Comparison of ENCODE assay signal across 34 mouse cellular contexts in the genomic region with DNA sequence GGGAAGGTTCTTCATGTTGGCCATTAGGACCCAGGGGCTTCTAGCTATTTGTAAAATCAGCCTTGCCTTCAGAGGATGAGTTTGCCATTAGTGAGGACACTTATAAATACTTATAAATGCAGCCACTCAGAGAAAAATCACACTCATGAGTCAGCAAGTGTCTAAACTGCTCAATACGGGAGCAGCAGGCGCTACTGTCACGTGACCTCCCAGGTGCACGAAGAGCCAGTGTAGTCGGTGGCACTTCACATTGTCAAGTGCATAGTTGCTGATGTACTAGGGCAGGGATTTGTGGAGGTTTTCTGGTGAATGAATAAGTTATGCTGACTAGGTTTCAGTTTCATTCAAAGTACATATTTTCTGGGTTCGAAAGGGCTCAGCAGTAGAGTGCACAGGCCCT. TPM values are rescaled to one million over a fixed set of nuclear protein-coding genes. Genes with fewer than 3 reads are reported as not detected.
"Had no signal": no experiment of that assay in that cellular context is flagged by ENCODE, and none has a peak within 500 bp of the region (broad histone marks: within the 10 kb centered on the region; RNA-seq: fewer than 3 reads in every experiment).

No protein-coding gene starts in this region.

- H3K36me3 ChIP-seq: heart, embryonic 10.5 days; heart, embryonic 12.5 days; hindbrain, embryonic 13.5 days; hindbrain, embryonic 15.5 days; kidney, embryonic 15.5 days; limb, embryonic 10.5 days; limb, embryonic 12.5 days had no signal

- H3K4me2 ChIP-seq: heart, embryonic 12.5 days; hindbrain, embryonic 13.5 days; hindbrain, embryonic 15.5 days; kidney, embryonic 15.5 days; limb, embryonic 12.5 days; liver, embryonic 11.5 days had no signal

- H3K4me1 ChIP-seq: heart, embryonic 10.5 days; heart, embryonic 12.5 days; kidney, embryonic 15.5 days; limb, embryonic 10.5 days had no signal

- H3K27me3 ChIP-seq: heart, embryonic 12.5 days; hindbrain, embryonic 13.5 days; hindbrain, embryonic 15.5 days had no signal

- ATAC-seq: hindbrain, postnatal 0 days; intestine, embryonic 16.5 days had no signal

- DNase-seq: gastrocnemius, adult 2 months; gastrocnemius, postnatal 10 days; gastrocnemius, postnatal 25 days; heart, adult 18-20 months; heart, postnatal 14 days; heart, postnatal 36 days; kidney, adult 11 months; kidney, adult 2 months; kidney, adult 9 months; kidney, postnatal 14 days; kidney, postnatal 36 days; layer of hippocampus, adult 9-11 months; layer of hippocampus, postnatal 36 days; liver had no signal

- H3K27ac ChIP-seq: gastrocnemius, adult 2 months; heart, embryonic 10.5 days; hindbrain, embryonic 13.5 days; hindbrain, embryonic 15.5 days; hindbrain, postnatal 0 days; kidney, embryonic 15.5 days; kidney, postnatal 0 days; left cerebral cortex, adult 2 months; limb, embryonic 10.5 days; limb, embryonic 12.5 days had no signal

- H3K9me3 ChIP-seq: heart, embryonic 10.5 days; heart, embryonic 12.5 days; hindbrain, embryonic 13.5 days; hindbrain, embryonic 15.5 days; kidney, embryonic 15.5 days; limb, embryonic 10.5 days; limb, embryonic 12.5 days had no signal

- H3K9ac ChIP-seq: heart, embryonic 12.5 days; hindbrain, embryonic 13.5 days; hindbrain, embryonic 15.5 days; kidney, embryonic 15.5 days; limb, embryonic 12.5 days had no signal

- H3K4me3 ChIP-seq: gastrocnemius, adult 2 months; heart, embryonic 10.5 days; heart, embryonic 12.5 days; hindbrain, embryonic 13.5 days; hindbrain, embryonic 15.5 days; kidney, embryonic 15.5 days; left cerebral cortex, adult 2 months; limb, embryonic 10.5 days; limb, embryonic 12.5 days had no signal

RNA-seq across cellular contexts. Expression of gene Gjd2, which starts 10.0 kb away (rescaled TPM):
- total RNA-seq: gastrocnemius, adult 2 months; gastrocnemius, postnatal 10 days; gastrocnemius, postnatal 25 days; granulocyte monocyte progenitor cell, adult 5-6 weeks; heart, adult 18-20 months; heart, adult 8-10 months; heart, postnatal 14 days; heart, postnatal 36 days; hematopoietic stem cell, adult 5-6 weeks had no signal
- polyA plus RNA-seq: heart, embryonic 10.5 days; heart, embryonic 12.5 days; heart, embryonic 14.5 days; kidney, adult 2 months; limb, embryonic 10.5 days; limb, embryonic 12.5 days; liver, embryonic 11.5 days had no signal

RNA-seq across cellular contexts. Expression of gene Actc1, which starts 30.0 kb away (rescaled TPM):
- total RNA-seq: granulocyte monocyte progenitor cell, adult 5-6 weeks; hematopoietic stem cell, adult 5-6 weeks; layer of hippocampus, adult 18-20 months; layer of hippocampus, postnatal 14 days; layer of hippocampus, postnatal 36 days; left cerebral cortex, adult 2 months; left cerebral cortex, postnatal 14 days; left cerebral cortex, postnatal 36 days had no signal
